Mouse (Mus musculus) lung, embryonic 16.5 days (tissue): ENCODE measurements at regions not wholly inside any gene's neighbourhood (a gene's known extent, or its start where the extent isn't known, plus 50 kb on each side); places are given as distances from the start of the nearest gene placed in this dataset.

Experiments used
- ATAC-seq: fragments of 200-750 bp; cut with Nextera tagmentation; 2 replicates; pipeline ENCODE4 v1.8.0; 2017; ENCODE audit warnings: low read depth, mild to moderate bottlenecking, moderate library complexity
- H3K27ac ChIP-seq: fragments of 300-500 bp; sonication (generic); 2 replicates; pipeline ENCODE4 v1.5.1; 2014; ENCODE audit warnings: mild to moderate bottlenecking, control low read depth, low read length
- H3K27me3 ChIP-seq: fragments of 300-500 bp; sonication (generic); 2 replicates; pipeline ENCODE4 v1.6.1; 2014; ENCODE audit warnings: low read depth, low read length, mixed read lengths; ENCODE audit not compliant: control insufficient read depth, insufficient read depth
- H3K36me3 ChIP-seq: fragments of 300-500 bp; sonication (generic); 2 replicates; pipeline ENCODE4 v1.6.1; 2014; ENCODE audit warnings: low read length; ENCODE audit not compliant: control insufficient read depth, insufficient read depth
- H3K4me1 ChIP-seq: fragments of 300-500 bp; sonication (generic); replicated peaks from 2 replicates; pipeline ENCODE4 v1.6.1; 2014; ENCODE audit warnings: low read length, mixed read lengths; ENCODE audit not compliant: control insufficient read depth, insufficient read depth
- H3K4me2 ChIP-seq: fragments of 300-500 bp; sonication (generic); 2 replicates; pipeline ENCODE4 v1.6.1; 2014; ENCODE audit warnings: low read depth, low read length, control low read depth
- H3K4me3 ChIP-seq: fragments of 300-500 bp; sonication (generic); 2 replicates; pipeline ENCODE4 v1.5.1; 2014; ENCODE audit warnings: mild to moderate bottlenecking, low read length, control low read depth
- H3K9ac ChIP-seq: fragments of 300-500 bp; sonication (generic); 2 replicates; pipeline ENCODE4 v1.6.1; 2014; ENCODE audit warnings: low read length, control low read depth
- H3K9me3 ChIP-seq: fragments of 300-500 bp; sonication (generic); 2 replicates; pipeline ENCODE4 v1.6.1; 2016; ENCODE audit warnings: low read length; ENCODE audit not compliant: control insufficient read depth
- WGBS: fragments of 180-500 bp; shearing (Covaris S2); extraction: QIAGEN DNeasy Blood & Tissue Kit; methylation state at CpG from one replicate; pipeline ENCODE4 v1.1.7; 2014; 5-methylcytosine and 5-hydroxymethylcytosine counted together

DNA sequence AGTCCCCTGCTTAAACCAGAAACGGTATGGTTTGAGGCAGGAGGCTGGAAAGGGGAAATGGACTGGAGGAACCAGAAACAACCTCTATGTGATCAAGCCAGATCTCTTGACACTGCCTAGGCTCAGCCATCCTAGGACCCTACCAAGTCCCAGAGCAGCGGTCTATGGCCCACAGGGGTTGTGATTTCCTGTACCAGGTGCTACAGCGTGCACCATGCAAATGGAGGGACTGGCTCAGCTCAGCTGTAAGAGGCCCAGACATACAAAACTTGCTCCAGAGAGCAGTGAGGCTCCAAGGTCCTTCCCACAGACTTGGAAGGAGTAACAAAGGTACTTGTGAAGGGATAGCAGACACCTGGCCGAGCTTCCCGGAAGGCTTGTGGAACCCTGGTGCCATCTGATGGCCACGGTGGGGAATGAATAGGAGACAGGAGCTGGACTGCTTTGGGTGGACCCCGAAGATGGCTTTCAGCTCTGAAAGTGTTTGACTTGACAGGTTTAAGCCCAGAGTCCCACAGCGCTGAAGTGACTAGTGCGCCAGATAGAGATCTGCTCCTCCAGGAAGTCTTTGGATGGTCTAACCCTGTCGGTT, 1120.5 kb downstream of the Mrps31 start:
- no peaks in the 10 kb centered on the region for H3K9me3 ChIP-seq
- no peak overlapping the region for H3K4me2 ChIP-seq
- no peak overlapping the region for H3K9ac ChIP-seq
- WGBS = 41% methylated on average over 10 of the region's 10 CpGs
- H3K27ac ChIP-seq = no peak overlapping the region
- no peaks in the 10 kb centered on the region for H3K4me1 ChIP-seq
- H3K27me3 ChIP-seq = no peaks in the 10 kb centered on the region
- no peak overlapping the region for H3K4me3 ChIP-seq
- no peak for ATAC-seq
- H3K36me3 ChIP-seq = no peaks in the 10 kb centered on the region

DNA sequence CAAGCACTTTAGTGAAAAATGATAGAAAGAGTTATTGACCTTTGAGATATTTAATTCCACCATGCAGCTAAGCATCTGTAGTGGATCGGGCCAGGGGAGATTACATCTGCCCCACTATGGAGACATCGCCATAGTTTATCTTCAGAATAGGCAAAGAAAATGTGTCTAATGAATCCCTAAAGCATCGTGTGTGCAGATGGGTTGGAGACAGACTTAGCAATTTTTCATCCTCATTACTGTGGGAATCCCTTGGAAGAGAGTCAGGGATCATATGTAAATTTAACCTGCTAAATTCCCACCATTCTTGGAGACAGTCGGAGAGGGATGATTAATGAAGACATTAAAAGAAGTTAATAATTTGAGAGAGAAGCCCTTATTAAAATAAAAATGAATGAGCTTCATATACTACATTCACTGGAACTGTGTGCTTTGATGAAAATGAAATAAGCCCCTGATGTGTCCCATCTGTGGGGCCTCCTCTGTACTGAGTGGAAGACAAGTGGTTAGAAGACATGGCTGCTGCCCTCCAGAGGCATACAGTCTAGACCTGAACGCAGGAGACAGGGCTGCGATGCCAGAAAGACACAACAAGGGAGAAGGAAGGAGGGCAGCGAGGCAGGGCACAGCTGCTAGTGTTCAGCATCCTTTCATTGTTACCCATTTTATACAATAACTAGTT, 1126.7 kb downstream of the Mrps31 start:
- H3K36me3 ChIP-seq = no peaks in the 10 kb centered on the region
- no peaks in the 10 kb centered on the region for H3K4me1 ChIP-seq
- no peaks in the 10 kb centered on the region for H3K27me3 ChIP-seq
- no peak overlapping the region for H3K4me3 ChIP-seq
- no peak overlapping the region for H3K27ac ChIP-seq
- H3K9me3 ChIP-seq = no peaks in the 10 kb centered on the region
- ATAC-seq = no peak
- 66% methylated on average over 7 of the region's 7 CpGs for WGBS
- no peak overlapping the region for H3K4me2 ChIP-seq
- no peak overlapping the region for H3K9ac ChIP-seq

DNA sequence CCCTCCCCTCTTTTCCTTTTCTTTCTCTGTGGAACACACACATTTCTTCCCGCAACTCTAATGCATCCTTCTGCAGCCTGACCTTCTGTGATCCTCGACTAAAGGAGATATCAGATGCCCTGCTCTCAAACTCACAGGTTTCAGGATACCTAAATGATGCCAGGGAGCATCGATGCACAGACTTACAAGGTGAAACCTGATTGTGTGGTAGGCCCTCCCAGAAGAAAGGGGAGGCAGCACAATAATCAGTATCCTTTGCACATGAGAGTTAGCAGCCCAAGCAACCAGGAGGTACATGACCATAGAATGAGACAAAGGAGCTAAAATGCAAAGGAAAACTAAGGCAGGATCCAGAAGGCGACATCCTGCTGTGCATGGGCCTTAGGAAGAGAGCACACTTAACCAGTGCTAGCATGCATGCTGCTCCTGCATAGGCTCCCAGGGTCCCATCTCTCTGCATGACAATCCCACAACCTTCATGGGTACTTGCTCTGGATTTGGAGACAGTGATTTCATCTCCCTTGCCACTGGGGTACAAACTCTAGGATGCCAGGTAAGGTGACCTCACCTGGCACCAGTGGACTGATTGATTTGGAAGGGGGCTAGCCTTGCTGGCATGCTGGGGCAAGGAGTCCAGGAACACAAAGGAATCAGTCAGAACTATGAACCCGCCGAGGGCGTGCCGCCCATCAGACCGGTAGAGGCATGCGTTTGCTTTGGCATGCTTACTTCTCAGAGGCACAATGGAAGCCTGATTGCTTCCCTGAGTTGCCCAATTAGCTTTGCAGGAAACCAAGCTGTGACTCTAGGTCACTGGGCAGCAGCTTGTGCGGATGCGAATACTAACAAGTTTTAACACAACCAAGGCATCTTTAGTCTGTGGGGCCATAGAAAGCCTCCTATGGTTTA, 1142.7 kb downstream of the Mrps31 start:
- H3K36me3 ChIP-seq = no peaks in the 10 kb centered on the region
- H3K4me3 ChIP-seq = no peak overlapping the region
- no peaks in the 10 kb centered on the region for H3K27me3 ChIP-seq
- H3K9me3 ChIP-seq = no peaks in the 10 kb centered on the region
- H3K9ac ChIP-seq = no peak overlapping the region
- no peaks in the 10 kb centered on the region for H3K4me1 ChIP-seq
- ATAC-seq = no peak
- WGBS = 72% methylated on average over 11 of the region's 12 CpGs
- no peak overlapping the region for H3K4me2 ChIP-seq
- H3K27ac ChIP-seq = no peak overlapping the region

DNA sequence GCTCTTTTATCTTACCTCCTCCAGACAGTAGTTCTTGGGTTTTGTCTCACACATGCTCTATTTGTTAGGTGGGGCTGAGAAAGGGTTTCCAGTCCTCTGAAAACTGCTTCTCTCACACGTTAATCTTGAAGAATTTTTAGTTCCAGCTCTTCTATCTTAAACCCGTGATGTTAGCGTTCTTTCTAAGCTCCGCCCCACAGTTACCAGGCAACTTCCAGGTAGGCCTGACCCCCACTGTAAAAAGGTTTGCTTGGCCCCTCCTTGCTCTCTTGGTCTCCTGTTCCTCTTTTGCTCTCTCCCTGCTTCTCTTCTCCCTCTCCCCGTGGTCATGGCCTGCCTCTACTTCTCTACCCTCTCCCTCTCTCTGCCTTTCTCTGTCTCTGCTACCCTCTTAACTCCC, 1149.7 kb downstream of the Mrps31 start:
- no peak for ATAC-seq
- Histone ChIP-seq H3K9ac (no peak overlapping the region), H3K4me3 (no peak overlapping the region), H3K9me3 (no peaks in the 10 kb centered on the region), H3K4me1 (no peaks in the 10 kb centered on the region), H3K36me3 (no peaks in the 10 kb centered on the region), H3K27me3 (no peaks in the 10 kb centered on the region; the same call in 1 of the 2 replicates), H3K4me2 (no peak overlapping the region), H3K27ac (no peak overlapping the region)
- 59% methylated on average over 5 of the region's 5 CpGs for WGBS

DNA sequence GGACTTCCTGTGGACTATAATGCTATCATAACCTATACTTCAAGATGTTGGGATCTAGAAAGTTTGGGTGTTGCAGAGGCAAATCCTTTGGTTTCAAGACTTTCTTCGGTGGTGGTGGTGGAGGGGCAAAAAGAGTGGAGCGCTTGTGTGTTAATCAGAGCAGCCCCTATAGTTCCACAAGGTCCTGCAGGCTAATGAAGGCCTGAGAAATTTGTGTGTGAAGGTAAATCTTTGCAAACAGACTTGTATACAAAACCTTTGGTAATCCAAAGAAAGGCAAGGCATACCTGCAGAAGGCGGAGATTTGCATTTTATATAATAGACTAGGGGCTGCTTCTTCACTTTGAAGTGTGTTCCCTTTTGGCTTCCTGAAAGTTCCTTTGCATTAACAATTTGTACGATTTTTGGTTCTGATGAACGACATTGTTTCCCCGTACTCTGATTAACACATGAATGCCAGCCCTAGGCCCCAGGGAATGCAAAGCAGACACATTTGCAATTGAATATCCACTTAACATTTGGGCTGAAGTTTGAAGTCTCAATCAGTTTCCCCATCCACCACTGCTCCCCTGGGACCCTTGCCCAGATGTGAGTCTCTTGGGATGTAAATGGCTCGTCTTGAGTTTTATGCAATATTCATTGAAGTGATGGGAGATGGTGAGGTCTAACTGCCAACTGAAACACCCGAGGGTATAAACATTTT, 1150.7 kb downstream of the Mrps31 start:
- no peaks in the 10 kb centered on the region for H3K36me3 ChIP-seq
- no peak overlapping the region for H3K27ac ChIP-seq
- no peak overlapping the region for H3K4me3 ChIP-seq
- no peak overlapping the region for H3K4me2 ChIP-seq
- no peaks in the 10 kb centered on the region; the same call in 1 of the 2 replicates for H3K27me3 ChIP-seq
- ATAC-seq = no peak
- H3K9ac ChIP-seq = no peak overlapping the region
- no peaks in the 10 kb centered on the region for H3K9me3 ChIP-seq
- no peaks in the 10 kb centered on the region for H3K4me1 ChIP-seq
- WGBS = 51% methylated on average over 8 of the region's 8 CpGs

DNA sequence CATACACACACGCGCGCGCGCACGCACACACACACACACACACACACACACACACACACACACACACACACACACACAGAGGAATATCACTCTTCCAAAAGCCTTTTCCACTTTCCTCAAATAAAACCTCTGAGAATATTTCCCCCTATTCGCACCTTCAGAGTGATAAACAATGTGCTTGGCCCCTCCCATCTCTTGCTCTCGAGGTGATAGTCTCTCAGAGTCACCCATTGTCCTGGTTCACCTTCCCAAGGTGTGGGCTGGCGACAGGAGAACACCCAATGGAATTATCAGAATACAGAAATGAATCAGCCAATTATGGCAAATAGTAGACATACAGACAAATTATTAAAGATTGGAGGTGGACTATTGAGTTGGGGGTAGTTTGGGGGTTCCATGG, 1151.3 kb downstream of the Mrps31 start:
- Histone ChIP-seq H3K9me3 (no peaks in the 10 kb centered on the region), H3K36me3 (no peaks in the 10 kb centered on the region), H3K4me2 (no peak overlapping the region; the same call in 1 of the 2 replicates), H3K4me1 (no peaks in the 10 kb centered on the region), H3K9ac (no peak overlapping the region), H3K27me3 (no peaks in the 10 kb centered on the region; the same call in 1 of the 2 replicates), H3K4me3 (no peak overlapping the region), H3K27ac (no peak overlapping the region)
- WGBS = 31% methylated on average over 9 of the region's 9 CpGs
- ATAC-seq = no peak

DNA sequence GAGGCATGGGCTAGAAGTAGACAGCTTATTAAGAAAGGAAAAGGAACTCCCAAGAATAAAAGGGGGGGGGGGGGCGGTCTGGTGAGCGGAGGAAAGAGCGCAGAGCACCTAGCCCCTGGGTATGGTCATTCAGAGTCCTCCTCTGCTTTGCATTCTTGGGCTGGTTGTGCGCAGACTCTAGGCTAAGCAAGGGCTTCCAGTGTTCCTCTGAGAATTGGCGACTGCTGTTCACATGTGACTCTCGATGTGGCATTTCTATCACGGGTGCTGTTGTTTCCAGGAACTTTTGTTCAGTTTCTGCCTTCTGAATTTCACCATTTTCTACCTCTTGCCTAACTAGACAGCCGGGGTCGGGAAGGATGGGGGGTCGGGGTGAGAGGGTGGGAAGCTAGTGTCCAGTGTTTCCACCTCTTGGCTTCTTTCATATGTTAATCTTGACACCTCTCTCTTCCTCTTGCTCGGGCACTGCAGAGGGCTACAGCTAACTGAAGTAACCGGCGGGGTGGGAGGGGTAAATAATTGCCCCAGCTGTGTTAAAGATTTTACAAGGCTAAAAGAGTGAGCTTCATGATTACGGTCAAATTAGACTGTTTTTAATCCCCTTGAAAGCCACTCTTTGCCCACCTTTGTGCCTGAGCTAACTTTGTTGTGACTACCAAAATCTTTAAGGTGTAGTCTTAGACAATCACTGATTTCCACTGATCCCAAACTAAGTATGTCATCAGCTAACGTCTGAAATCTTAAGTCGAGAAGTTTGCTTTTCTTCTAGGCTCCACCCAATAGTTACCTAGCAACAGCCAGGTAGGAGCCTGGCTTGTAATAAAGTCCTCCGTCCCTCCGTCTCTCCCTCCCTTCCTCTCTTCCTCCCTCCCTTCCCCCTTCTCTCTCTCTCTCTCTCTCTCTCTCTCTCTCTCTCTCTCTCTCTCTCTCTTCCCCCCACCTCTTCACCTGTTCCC, 1152.2 kb downstream of the Mrps31 start:
- no peaks in the 10 kb centered on the region; the same call in 1 of the 2 replicates for H3K27me3 ChIP-seq
- H3K4me2 ChIP-seq = peak overlapping the region; percentile 13
- H3K27ac ChIP-seq = no peak overlapping the region
- no peak for ATAC-seq
- H3K4me1 ChIP-seq = no peaks in the 10 kb centered on the region
- no peak overlapping the region for H3K4me3 ChIP-seq
- 8% methylated on average over 17 of the region's 18 CpGs for WGBS
- no peaks in the 10 kb centered on the region for H3K9me3 ChIP-seq
- no peaks in the 10 kb centered on the region for H3K36me3 ChIP-seq
- H3K9ac ChIP-seq = no peak overlapping the region

DNA sequence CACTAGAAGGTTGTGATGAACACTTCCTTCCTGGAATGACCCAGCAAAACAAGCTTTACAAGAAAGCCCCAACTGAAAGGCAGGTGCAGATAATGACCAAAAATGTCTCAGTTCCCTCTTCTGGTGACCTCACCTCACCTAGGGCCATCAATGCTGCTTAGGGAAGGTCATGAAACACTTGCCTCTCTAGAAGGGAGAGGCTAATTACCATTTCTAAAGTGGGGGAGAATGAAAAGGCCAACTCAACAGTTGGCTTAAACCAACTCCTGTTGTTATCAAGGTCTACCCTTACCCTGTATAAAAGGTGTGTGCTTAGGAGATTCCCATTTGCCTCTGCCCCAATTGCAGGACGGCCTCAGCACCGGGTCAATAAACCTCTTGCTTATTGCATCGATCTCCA, 1156.7 kb downstream of the Mrps31 start:
- Histone ChIP-seq H3K4me3 (no peak overlapping the region), H3K27ac (no peak overlapping the region), H3K27me3 (no peaks in the 10 kb centered on the region), H3K36me3 (no peaks in the 10 kb centered on the region), H3K9me3 (no peaks in the 10 kb centered on the region), H3K9ac (no peak overlapping the region), H3K4me1 (no peaks in the 10 kb centered on the region), H3K4me2 (no peak overlapping the region)
- WGBS = 82% methylated on average over 3 of the region's 3 CpGs
- ATAC-seq = no peak
